Mouse (Mus musculus): ENCODE measurements around the gene Eva1b.
"Not testable (repeated sequence)": the region's sequence is repeated elsewhere in the genome, so short reads cannot be mapped to it uniquely, and the experiment has no call there.

The Eva1b gene

GRCm38 (mm10) chr4:126157562-126157961 lies 10.0 kb downstream of the Eva1b start:
- no peak for DNase-seq

GRCm38 (mm10) chr4:126159455-126159854 lies 11.9 kb downstream of the Eva1b start:
- DNase-seq, result peak; percentile 69

GRCm38 (mm10) chr4:126160981-126161380 lies 13.4 kb downstream of the Eva1b start:
- DNase-seq, result no peak

GRCm38 (mm10) chr4:126161456-126161855 lies 13.9 kb downstream of the Eva1b start:
- DNase-seq, result no peak

GRCm38 (mm10) chr4:126161986-126162385 lies 14.4 kb downstream of the Eva1b start:
- no peak for DNase-seq

GRCm38 (mm10) chr4:126162544-126163066 lies 15.1 kb downstream of the Eva1b start:
- DNase-seq, result peak; percentile 97

- peak; percentile 38 for DNase-seq
These were observed 15.6 kb downstream of the Eva1b start, which contains the start of gene Sh3d21 for GRCm38 (mm10) chr4:126163067-126163659. TSS of gene Sh3d21 (minus strand) at chr4:126163491.

GRCm38 (mm10) chr4:126163685-126164084 lies 16.1 kb downstream of the Eva1b start:
- no peak for DNase-seq

- not testable (repeated sequence) for DNase-seq
These were observed 17.5 kb downstream of the Eva1b start for GRCm38 (mm10) chr4:126165092-126165491.

- no peak for DNase-seq
These were observed 18.5 kb downstream of the Eva1b start for GRCm38 (mm10) chr4:126166084-126166483.

- DNase-seq, result no peak
These were observed 21.3 kb downstream of the Eva1b start for GRCm38 (mm10) chr4:126168851-126169250.

GRCm38 (mm10) chr4:126170737-126171136 lies 23.2 kb downstream of the Eva1b start:
- not testable (repeated sequence) for DNase-seq

GRCm38 (mm10) chr4:126173800-126174199 lies 26.3 kb downstream of the Eva1b start:
- no peak for DNase-seq

- DNase-seq, result not testable (repeated sequence)
These were observed 28.4 kb downstream of the Eva1b start for GRCm38 (mm10) chr4:126175980-126176379.

GRCm38 (mm10) chr4:126181170-126181957 lies 33.8 kb downstream of the Eva1b start:
- peak; percentile 71 for DNase-seq

- DNase-seq, result no peak
These were observed 35.5 kb downstream of the Eva1b start for GRCm38 (mm10) chr4:126183034-126183433.

- DNase-seq, result no peak
These were observed 39.6 kb downstream of the Eva1b start for GRCm38 (mm10) chr4:126187096-126187495.

GRCm38 (mm10) chr4:126190636-126191035 lies 43.1 kb downstream of the Eva1b start:
- no peak for DNase-seq

- no peak for DNase-seq
These were observed 46.7 kb downstream of the Eva1b start for GRCm38 (mm10) chr4:126194216-126194615.

GRCm38 (mm10) chr4:126194916-126195315 lies 47.4 kb downstream of the Eva1b start:
- no peak for DNase-seq

GRCm38 (mm10) chr4:126197485-126197884 lies 49.9 kb downstream of the Eva1b start:
- DNase-seq, result peak; percentile 61
